16 mouse cellular contexts compared by ENCODE assay signal in genomic region chr6:73645378-73645777, GRCm38 (mm10).
"Had no signal": no experiment of that assay in that cellular context is flagged by ENCODE, and none has a peak within 500 bp of the region (broad histone marks: within the 10 kb centered on the region; RNA-seq: fewer than 3 reads in every experiment).

No protein-coding gene starts in this region.

- H3K36me3 ChIP-seq: limb, embryonic 15.5 days; liver, embryonic 12.5 days; midbrain, embryonic 10.5 days; midbrain, embryonic 15.5 days; neural tube, embryonic 13.5 days had no signal

- H3K9me3 ChIP-seq: limb, embryonic 15.5 days; liver, embryonic 12.5 days; midbrain, embryonic 10.5 days; midbrain, embryonic 15.5 days; neural tube, embryonic 13.5 days had no signal

- H3K27ac ChIP-seq: layer of hippocampus, adult 2 months; limb, embryonic 15.5 days; liver, embryonic 12.5 days; midbrain, embryonic 10.5 days; midbrain, embryonic 15.5 days; neural tube, embryonic 13.5 days had no signal

- ATAC-seq: liver, embryonic 12.5 days had no signal

- H3K27me3 ChIP-seq: limb, embryonic 15.5 days; liver, embryonic 12.5 days; midbrain, embryonic 15.5 days; neural tube, embryonic 13.5 days had no signal

- H3K4me3 ChIP-seq: layer of hippocampus, adult 2 months; limb, embryonic 15.5 days; liver, embryonic 12.5 days; midbrain, embryonic 10.5 days; midbrain, embryonic 15.5 days; neural tube, embryonic 13.5 days had no signal

- H3K4me1 ChIP-seq: limb, embryonic 15.5 days; liver, embryonic 12.5 days; midbrain, embryonic 10.5 days; midbrain, embryonic 15.5 days; neural tube, embryonic 13.5 days had no signal

- DNase-seq: kidney, postnatal 10 days; kidney, postnatal 4 days; lung, embryonic 14.5 days; lung, postnatal 10 days; lung, postnatal 4 days; retina, postnatal 1 day; right cerebral cortex, postnatal 4 days; spleen, adult 18-20 months; thymus, adult 18-20 months; thymus, postnatal 14 days had no signal

- H3K4me2 ChIP-seq: limb, embryonic 15.5 days; liver, embryonic 12.5 days; lung, embryonic 14.5 days; midbrain, embryonic 15.5 days; neural tube, embryonic 13.5 days had no signal

- H3K9ac ChIP-seq: limb, embryonic 15.5 days; liver, embryonic 12.5 days; lung, embryonic 14.5 days; midbrain, embryonic 15.5 days; neural tube, embryonic 13.5 days had no signal
